Mouse (Mus musculus): ENCODE measurements around the gene Ppp1ca.
A peak's percentile ranks its signal among the peaks of the same experiment; 100 is the strongest.

Gene Ppp1ca

GRCm38 (mm10) chr19:4191528-4192250 lies at the start of gene Ppp1ca:
Gene Ppp1ca (plus strand): TSS chr19:4192065.
- no peaks in the 10 kb centered on the region for H3K9me3 ChIP-seq (ENCODE audit: low read length)

GRCm38 (mm10) chr19:4142416-4143173 lies 49.3 kb upstream of the Ppp1ca start:
- Histone ChIP-seq H3K4me1 (replicated peaks; ENCODE audit: low read depth, low read length) (peaks cover 74% of the 10 kb centered on the region), H3K9me3 (ENCODE audit: low read length) (no peaks in the 10 kb centered on the region), H3K27me3 (ENCODE audit: insufficient read depth, low read length) (peaks cover 19% of the 10 kb centered on the region), H3K4me3 (replicated peaks; ENCODE audit: low read length) (no peak overlapping the region), H3K36me3 (ENCODE audit: insufficient read depth, low read length) (no peaks in the 10 kb centered on the region)
- TF ChIP-seq NANOG (IDR thresholded peaks at IDR 0.05; ENCODE audit: borderline replicate concordance, low read length): no peak
- no peak for TF ChIP-seq CTCF (conservative IDR thresholded peaks at IDR 0.05; ENCODE audit: low read length)
- no peak for TF ChIP-seq POU5F1 (IDR thresholded peaks at IDR 0.05; ENCODE audit: borderline replicate concordance, low read length)

More at GRCm38 (mm10) chr19:4191528-4192250, at the start of gene Ppp1ca:
- no peak for TF ChIP-seq NANOG (IDR thresholded peaks at IDR 0.05; ENCODE audit: borderline replicate concordance, low read length)
- TF ChIP-seq POU5F1 (IDR thresholded peaks at IDR 0.05; ENCODE audit: borderline replicate concordance, low read length): no peak
- no peak for TF ChIP-seq CTCF (conservative IDR thresholded peaks at IDR 0.05; ENCODE audit: low read length)
- peaks cover 82% of the 10 kb centered on the region for H3K4me1 ChIP-seq (replicated peaks; ENCODE audit: low read depth, low read length)
- H3K36me3 ChIP-seq (ENCODE audit: insufficient read depth, low read length): peaks cover 39% of the 10 kb centered on the region
- no peaks in the 10 kb centered on the region for H3K27me3 ChIP-seq (ENCODE audit: insufficient read depth, low read length)
- H3K4me3 ChIP-seq (replicated peaks; ENCODE audit: low read length): peak within 1 kb of the TSS; percentile 98

GRCm38 (mm10) chr19:4143759-4144268 lies 48.1 kb upstream of the Ppp1ca start, which contains the start of gene Cabp4:
Gene Cabp4 (minus strand): TSS chr19:4144033.
- Histone ChIP-seq H3K36me3 (ENCODE audit: insufficient read depth, low read length) (no peaks in the 10 kb centered on the region), H3K4me1 (replicated peaks; ENCODE audit: low read depth, low read length) (peaks cover 70% of the 10 kb centered on the region), H3K4me3 (replicated peaks; ENCODE audit: low read length) (no peak within 1 kb of the TSS), H3K9me3 (ENCODE audit: low read length) (no peaks in the 10 kb centered on the region), H3K27me3 (ENCODE audit: insufficient read depth, low read length) (peaks cover 19% of the 10 kb centered on the region)
- TF ChIP-seq NANOG (IDR thresholded peaks at IDR 0.05; ENCODE audit: borderline replicate concordance, low read length): no peak
- no peak for TF ChIP-seq POU5F1 (IDR thresholded peaks at IDR 0.05; ENCODE audit: borderline replicate concordance, low read length)
- TF ChIP-seq CTCF (conservative IDR thresholded peaks at IDR 0.05; ENCODE audit: low read length): no peak

GRCm38 (mm10) chr19:4144550-4145498 lies 47.0 kb upstream of the Ppp1ca start:
- H3K4me3 ChIP-seq (replicated peaks; ENCODE audit: low read length): no peak overlapping the region
- H3K4me1 ChIP-seq (replicated peaks; ENCODE audit: low read depth, low read length): peaks cover 70% of the 10 kb centered on the region
- H3K36me3 ChIP-seq (ENCODE audit: insufficient read depth, low read length): peaks cover 6% of the 10 kb centered on the region
- no peaks in the 10 kb centered on the region for H3K9me3 ChIP-seq (ENCODE audit: low read length)
- TF ChIP-seq POU5F1 (IDR thresholded peaks at IDR 0.05; ENCODE audit: borderline replicate concordance, low read length) (no peak), NANOG (IDR thresholded peaks at IDR 0.05; ENCODE audit: borderline replicate concordance, low read length) (no peak), CTCF (conservative IDR thresholded peaks at IDR 0.05; ENCODE audit: low read length) (no peak)
- H3K27me3 ChIP-seq (ENCODE audit: insufficient read depth, low read length): peaks cover 19% of the 10 kb centered on the region

GRCm38 (mm10) chr19:4145936-4146335 lies 45.9 kb upstream of the Ppp1ca start:
- H3K27me3 ChIP-seq (ENCODE audit: insufficient read depth, low read length): peaks cover 12% of the 10 kb centered on the region
- TF ChIP-seq NANOG (IDR thresholded peaks at IDR 0.05; ENCODE audit: borderline replicate concordance, low read length): no peak
- TF ChIP-seq CTCF (conservative IDR thresholded peaks at IDR 0.05; ENCODE audit: low read length): no peak
- TF ChIP-seq POU5F1 (IDR thresholded peaks at IDR 0.05; ENCODE audit: borderline replicate concordance, low read length): no peak
- peaks cover 17% of the 10 kb centered on the region for H3K36me3 ChIP-seq (ENCODE audit: insufficient read depth, low read length)
- H3K4me3 ChIP-seq (replicated peaks; ENCODE audit: low read length): no peak overlapping the region
- peaks cover 71% of the 10 kb centered on the region for H3K4me1 ChIP-seq (replicated peaks; ENCODE audit: low read depth, low read length)
- H3K9me3 ChIP-seq (ENCODE audit: low read length): no peaks in the 10 kb centered on the region

- H3K4me3 ChIP-seq (replicated peaks; ENCODE audit: low read length): 0 out of 2 replicates have a peak overlapping the region, but pooled peaks have one; percentile 2
- H3K9me3 ChIP-seq (ENCODE audit: low read length): no peaks in the 10 kb centered on the region
- peaks cover 23% of the 10 kb centered on the region for H3K36me3 ChIP-seq (ENCODE audit: insufficient read depth, low read length)
- H3K27me3 ChIP-seq (ENCODE audit: insufficient read depth, low read length): peaks cover 12% of the 10 kb centered on the region
- TF ChIP-seq CTCF (conservative IDR thresholded peaks at IDR 0.05; ENCODE audit: low read length) (no peak), NANOG (IDR thresholded peaks at IDR 0.05; ENCODE audit: borderline replicate concordance, low read length) (no peak), POU5F1 (IDR thresholded peaks at IDR 0.05; ENCODE audit: borderline replicate concordance, low read length) (no peak)
- H3K4me1 ChIP-seq (replicated peaks; ENCODE audit: low read depth, low read length): peaks cover 71% of the 10 kb centered on the region
These were observed 45.4 kb upstream of the Ppp1ca start for GRCm38 (mm10) chr19:4146366-4147021.

- Histone ChIP-seq H3K4me1 (replicated peaks; ENCODE audit: low read depth, low read length) (peaks cover 76% of the 10 kb centered on the region), H3K4me3 (replicated peaks; ENCODE audit: low read length) (0 out of 2 replicates have a peak overlapping the region, but pooled peaks have one; percentile 2), H3K27me3 (ENCODE audit: insufficient read depth, low read length) (peaks cover 12% of the 10 kb centered on the region), H3K36me3 (ENCODE audit: insufficient read depth, low read length) (peaks cover 27% of the 10 kb centered on the region), H3K9me3 (ENCODE audit: low read length) (no peaks in the 10 kb centered on the region)
- TF ChIP-seq POU5F1 (IDR thresholded peaks at IDR 0.05; ENCODE audit: borderline replicate concordance, low read length) (no peak), CTCF (conservative IDR thresholded peaks at IDR 0.05; ENCODE audit: low read length) (no peak), NANOG (IDR thresholded peaks at IDR 0.05; ENCODE audit: borderline replicate concordance, low read length) (no peak)
These were observed 44.9 kb upstream of the Ppp1ca start for GRCm38 (mm10) chr19:4147022-4147405.
